Mouse (Mus musculus): ENCODE results near the gene Tnks2.

Tnks2 gene

DNA sequence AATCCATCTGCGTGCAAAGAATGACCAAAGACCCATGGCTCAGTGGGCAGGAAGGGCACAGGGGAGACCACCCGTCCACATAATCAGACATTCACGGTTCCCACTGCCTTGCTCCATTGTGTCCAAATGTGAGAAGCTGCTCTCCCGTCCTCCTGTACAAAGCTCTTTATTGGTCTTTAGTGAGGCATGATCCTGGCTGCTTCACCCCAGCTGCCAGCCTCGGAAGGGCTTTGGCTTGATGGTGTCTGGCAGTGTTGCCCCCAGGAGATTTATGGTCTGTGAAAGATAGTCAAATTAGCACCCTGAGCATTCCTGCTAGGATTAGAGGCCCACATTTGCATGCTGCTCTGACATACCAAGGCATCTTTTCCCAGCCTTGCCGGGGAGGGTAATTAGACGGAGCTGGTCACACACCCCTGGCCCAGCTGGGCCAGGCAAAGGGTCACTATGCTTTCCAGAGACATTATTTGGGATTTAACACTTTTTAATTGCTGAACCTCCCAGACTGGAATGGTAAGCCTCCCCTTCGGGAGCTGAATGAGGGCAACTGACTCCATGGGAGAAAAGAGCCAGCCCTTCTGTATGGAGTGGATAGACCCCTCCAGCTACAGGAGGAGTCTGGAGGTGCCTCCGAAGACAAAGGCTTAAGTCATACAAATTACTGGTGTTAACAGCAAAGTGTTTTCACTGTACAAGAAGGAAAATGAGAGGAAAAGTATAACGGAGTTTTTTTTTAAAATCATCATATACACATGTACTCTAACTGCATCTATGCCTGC is 62.9 kb downstream of the Tnks2 start:
- DNase-seq (ENCODE audit: low spot score in 2 of 2) = no peak

- peak in 1 of 2 experiments; percentile 48 for DNase-seq (ENCODE audit: low spot score in 2 of 2)
These were observed 63.7 kb downstream of the Tnks2 start for GRCm38 (mm10) chr19:36897778-36898177.

DNA sequence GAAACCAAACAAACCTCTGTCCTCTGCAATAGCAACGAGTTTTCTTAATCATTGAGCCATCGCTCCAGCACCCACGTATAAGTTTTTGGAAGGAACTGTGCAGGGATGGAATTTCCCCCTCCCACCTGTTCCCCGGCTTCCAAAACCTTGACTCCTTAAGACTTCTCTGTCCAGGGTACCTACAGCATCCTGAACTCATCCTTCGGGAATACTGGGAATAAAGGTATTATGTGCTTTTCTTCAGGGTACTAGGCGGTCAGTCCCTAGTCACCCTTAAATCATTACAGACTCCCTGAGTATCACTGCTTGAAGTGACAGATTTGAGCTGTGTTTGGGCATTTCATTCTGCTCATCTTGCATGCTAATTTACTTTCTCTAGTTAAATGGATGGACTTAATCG is 69.3 kb downstream of the Tnks2 start:
- DNase-seq (ENCODE audit: low spot score in 2 of 2) = no peak

- DNase-seq (ENCODE audit: low spot score in 2 of 2) = no peak
These were observed 70.4 kb downstream of the Tnks2 start for GRCm38 (mm10) chr19:36904211-36905007.

DNA sequence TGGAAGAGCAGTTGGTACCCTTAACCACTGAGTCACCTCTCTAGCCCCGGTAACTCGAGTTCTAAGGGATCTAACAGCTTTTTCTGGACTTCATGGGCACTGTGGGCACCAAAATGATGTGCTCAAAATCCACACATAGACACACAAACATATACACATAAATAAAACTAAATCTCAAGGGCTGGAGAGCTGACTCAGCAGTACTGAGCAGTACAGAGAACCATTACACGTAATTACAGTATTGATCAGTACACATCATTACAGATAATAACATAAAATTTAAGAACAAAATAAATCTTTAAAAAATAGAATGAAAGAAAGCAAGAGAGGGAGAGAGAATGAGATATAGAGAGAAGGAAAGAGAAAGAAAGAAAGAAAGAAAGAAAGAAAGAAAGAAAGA is 75.1 kb downstream of the Tnks2 start:
- DNase-seq (ENCODE audit: low spot score in 2 of 2) = no peak

DNA sequence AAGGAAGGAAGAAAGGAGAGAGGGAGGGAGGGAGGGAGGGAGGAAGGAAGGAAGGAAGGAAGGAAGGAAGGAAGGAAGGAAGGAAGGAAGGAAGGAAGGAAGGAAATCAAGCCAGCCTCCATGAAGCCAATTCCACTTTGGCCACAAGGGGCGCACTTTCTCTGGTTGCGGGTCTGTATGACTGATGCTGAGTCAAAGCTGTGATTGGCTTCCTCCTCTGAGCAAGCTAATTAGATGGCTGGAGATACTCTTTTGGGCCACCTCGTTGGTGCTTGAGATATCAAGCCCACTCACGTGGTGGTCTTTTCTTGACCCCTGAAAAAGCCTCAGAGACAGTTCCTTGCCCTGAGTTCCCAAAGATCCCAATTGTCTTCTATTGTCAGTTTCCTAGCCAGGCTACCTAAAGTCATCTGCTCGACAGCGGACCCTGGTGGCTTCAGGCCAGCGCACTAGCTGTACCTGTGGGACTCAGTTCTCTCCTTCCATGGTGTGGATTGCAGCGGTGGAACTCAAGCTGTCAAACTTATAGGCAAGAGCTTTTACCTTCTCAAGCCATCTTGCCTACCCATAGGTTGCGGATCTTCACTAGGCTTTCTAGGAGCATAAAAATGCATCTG is 75.8 kb downstream of the Tnks2 start:
- DNase-seq (ENCODE audit: low spot score in 2 of 2) = peak; percentile 71 to 88

DNA sequence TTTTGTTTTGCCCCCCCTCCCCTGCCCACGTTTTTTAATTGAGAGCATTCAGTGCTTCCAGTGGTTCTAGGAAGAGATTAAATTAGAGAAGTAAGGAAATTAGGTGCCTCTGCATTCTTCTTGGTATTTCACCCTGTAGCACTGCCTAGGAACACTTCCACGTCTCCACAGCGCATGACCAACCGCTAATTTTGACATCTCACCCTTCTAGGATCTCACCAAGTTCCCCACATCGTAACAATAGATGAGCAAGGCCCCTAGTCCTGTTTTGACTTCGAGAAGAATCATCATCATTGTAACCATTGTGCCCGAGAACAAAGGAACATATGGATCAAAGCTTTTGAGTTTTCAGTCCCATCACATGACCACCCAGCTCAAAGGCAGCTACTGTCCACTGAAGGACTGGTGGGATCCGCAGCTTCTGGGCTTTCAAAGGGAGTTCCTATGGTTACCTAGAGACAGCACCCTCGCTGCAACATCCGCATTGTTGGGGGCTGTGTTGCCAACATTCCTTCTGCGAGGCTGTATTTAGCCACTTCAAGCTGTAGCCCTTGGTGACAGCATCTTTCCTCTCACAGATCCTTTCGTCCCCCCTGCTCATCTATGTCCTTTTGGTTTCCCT is 76.5 kb downstream of the Tnks2 start:
- no peak for DNase-seq (ENCODE audit: low spot score in 2 of 2)

DNA sequence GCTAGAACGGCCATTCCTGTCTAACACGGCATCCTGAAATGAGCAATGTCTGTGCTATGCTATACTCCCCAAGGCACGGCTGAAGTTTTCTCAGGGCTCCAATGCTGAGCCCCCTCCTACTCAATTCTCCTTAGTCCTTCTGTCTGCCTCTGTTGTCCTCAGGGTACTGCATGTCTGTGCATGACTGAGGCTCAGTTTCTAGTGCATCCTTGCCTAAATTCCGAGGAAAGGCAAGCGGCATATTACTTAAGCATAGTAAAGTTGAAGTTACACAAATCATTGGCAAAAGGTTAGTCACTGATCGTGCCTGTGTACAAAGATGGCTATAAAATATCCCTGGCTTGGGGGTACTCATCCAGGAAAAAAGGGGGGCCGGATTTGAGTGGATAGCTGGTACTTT is 79.0 kb downstream of the Tnks2 start:
- DNase-seq (ENCODE audit: low spot score in 2 of 2) = no peak

- DNase-seq (ENCODE audit: low spot score in 2 of 2) = no peak
These were observed 82.2 kb downstream of the Tnks2 start for GRCm38 (mm10) chr19:36916206-36916605.

GRCm38 (mm10) chr19:36916876-36917389 is 82.9 kb downstream of the Tnks2 start:
- DNase-seq (ENCODE audit: low spot score in 2 of 2) = no peak

- DNase-seq (ENCODE audit: low spot score in 2 of 2) = peak; percentile 57 to 85
These were observed 84.6 kb downstream of the Tnks2 start for GRCm38 (mm10) chr19:36918441-36919301.

- peak in 1 of 2 experiments; percentile 41 for DNase-seq (ENCODE audit: low spot score in 2 of 2)
These were observed 85.4 kb downstream of the Tnks2 start, which contains the start of gene Fgfbp3 for GRCm38 (mm10) chr19:36919466-36919865. Gene Fgfbp3, minus strand, starts transcription at chr19:36919615.

- no peak for DNase-seq (ENCODE audit: low spot score in 2 of 2)
These were observed 88.0 kb downstream of the Tnks2 start for GRCm38 (mm10) chr19:36922015-36922414.

DNA sequence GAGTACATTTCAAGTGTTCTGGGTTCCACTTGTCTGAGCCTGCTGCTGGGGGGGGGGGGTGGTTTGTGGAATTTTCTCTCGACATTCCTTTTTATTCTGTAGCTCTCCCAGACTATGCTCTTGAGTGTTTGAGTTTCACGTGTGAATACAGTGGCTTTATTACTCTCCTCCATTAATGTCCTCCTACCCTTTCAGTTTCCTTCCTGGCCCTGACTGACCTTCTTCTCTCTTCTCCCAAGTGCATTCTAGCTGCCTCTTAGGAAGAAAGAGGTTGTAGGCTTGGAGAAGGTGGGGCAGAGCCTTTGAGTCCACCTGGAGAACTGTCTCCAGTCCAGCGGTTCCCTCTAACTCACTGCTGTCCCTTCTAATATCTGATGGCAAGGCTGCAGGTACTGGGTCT is 88.9 kb downstream of the Tnks2 start:
- DNase-seq (ENCODE audit: low spot score in 2 of 2) = no peak

DNA sequence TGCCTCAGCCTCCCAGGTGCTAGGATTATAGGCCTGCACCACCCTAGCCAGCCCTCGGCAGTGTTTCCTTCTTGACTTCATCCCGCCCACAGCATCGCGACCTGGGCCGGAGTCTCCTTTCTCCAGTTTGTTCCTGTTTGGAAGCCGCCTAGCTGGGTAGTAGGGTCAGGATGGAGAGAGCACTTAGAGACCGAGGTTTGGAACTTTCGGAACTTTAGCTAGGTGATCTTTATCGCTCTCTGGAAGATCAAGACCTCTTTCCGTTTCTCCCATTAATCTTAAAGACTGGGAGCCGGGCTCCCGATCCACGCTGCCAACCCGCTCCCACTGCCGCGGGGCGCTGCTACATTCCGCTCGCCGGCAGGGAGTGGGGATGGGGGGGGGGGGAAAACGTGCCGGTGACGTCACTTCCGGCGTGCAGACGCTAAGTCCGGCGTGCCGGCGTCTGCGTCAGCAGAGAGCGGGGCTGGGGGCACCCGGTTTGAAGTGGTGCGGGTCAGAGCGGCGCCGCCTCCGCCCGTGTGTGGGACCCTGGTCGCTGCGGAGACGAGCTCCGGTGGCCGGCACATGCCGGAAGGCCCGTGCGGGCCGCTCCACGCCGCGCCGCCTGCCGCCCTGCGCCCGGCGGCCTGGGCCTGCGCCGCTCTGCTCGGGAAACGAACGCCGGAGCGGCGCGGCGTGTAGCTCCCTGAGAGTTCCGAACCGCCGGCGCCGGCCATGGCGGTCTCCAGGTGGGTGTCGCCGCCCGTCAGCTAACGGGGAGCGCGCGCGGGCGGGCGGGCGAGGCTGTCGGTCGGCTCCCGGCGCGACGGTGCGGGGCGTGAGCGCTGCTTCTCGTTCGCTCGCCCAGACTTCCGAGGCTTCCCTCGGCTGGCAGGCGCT is 91.9 kb downstream of the Tnks2 start, which contains the start of gene Btaf1:
Gene Btaf1 (plus strand): TSS at position 409 of the 882 bp plus-strand sequence.
- DNase-seq (ENCODE audit: low spot score in 2 of 2) = peak; percentile 82 to 87

- no peak for DNase-seq (ENCODE audit: low spot score in 2 of 2)
These were observed 92.7 kb downstream of the Tnks2 start for GRCm38 (mm10) chr19:36926553-36927236.

- DNase-seq (ENCODE audit: low spot score in 2 of 2) = no peak
These were observed 93.8 kb downstream of the Tnks2 start for GRCm38 (mm10) chr19:36927800-36928361.

DNA sequence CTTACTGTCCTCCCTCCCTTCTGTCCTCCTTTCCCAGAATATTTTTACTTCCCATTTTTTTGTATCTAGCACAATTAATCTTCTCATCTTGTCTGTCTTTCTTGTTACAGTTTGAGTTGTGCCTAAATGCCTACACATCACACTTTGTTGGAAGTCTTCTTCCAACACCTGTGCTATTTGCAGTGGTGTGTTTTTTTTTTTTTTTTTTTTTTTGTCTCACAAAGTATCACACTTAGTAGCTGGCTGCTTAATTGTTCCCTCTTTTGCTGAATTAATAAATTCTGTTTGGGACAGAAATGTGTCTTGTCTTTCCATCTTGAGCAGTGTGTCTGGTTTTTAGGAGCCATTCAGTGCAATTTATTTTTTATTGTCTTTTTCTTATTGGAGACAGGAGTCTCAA is 95.8 kb downstream of the Tnks2 start:
- no peak for DNase-seq (ENCODE audit: low spot score in 2 of 2)

DNA sequence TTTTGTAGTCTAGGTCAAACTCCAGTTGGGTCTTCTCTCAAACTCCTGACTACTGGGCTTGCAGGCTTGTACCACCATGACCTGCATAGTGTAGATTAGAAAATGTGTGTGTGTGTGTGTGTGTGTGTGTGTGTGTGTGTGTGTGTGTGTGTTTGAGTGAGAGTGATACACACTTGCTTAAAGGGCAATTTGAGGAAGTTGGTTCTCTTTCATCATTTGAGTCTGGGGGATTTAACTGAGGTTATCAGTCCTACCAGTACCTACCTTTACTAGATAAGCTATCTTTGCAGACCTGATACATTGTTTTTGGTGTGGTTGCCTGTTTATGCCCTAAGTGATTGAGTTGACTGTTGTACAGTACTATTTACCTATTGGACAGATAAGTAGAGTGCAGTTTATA is 98.1 kb downstream of the Tnks2 start:
- DNase-seq (ENCODE audit: low spot score in 2 of 2) = no peak

Data from spleen, postnatal 10 days (tissue).